Mouse (Mus musculus) CH12.LX (cell line): ENCODE data around the gene Ddr1.

Experiments used
- BHLHE40 ChIP-seq: IDR thresholded peaks from 2 replicates; pipeline ENCODE4 v1.6.1; 2011; ENCODE audit warnings: mild to moderate bottlenecking, low read depth, low read length, improper control_type of control experiment
- CTCF ChIP-seq, 2 experiments: IDR thresholded peaks in 1 of 2; conservative IDR thresholded peaks in 1 of 2; 2 replicates each; pipeline ENCODE4 v1.5.1; 2011 to 2012; ENCODE audit warnings: low read depth in 2 of 2, low read length in 2 of 2, improper control_type of control experiment in 1 of 2, inconsistent platforms in 1 of 2, mild to moderate bottlenecking in 1 of 2, moderate library complexity in 1 of 2
- ELF1 ChIP-seq: IDR thresholded peaks from 2 replicates; pipeline ENCODE4 v1.6.1; 2014; ENCODE audit warnings: low read depth, mild to moderate bottlenecking, inconsistent platforms, low read length, improper control_type of control experiment
- EP300 ChIP-seq: IDR thresholded peaks from 2 replicates; pipeline ENCODE4 v1.6.1; 2011; ENCODE audit warnings: low read length, improper control_type of control experiment
- MEF2A ChIP-seq: IDR thresholded peaks from 2 replicates; pipeline ENCODE4 v1.6.1; 2014; ENCODE audit warnings: low read depth, mild to moderate bottlenecking, inconsistent platforms, low read length, improper control_type of control experiment, borderline replicate concordance
- NELFE ChIP-seq: IDR thresholded peaks from 2 replicates; pipeline ENCODE4 v1.6.1; 2011; ENCODE audit warnings: low read depth, low read length, improper control_type of control experiment
- POLR2A ChIP-seq: IDR thresholded peaks from 2 replicates; pipeline ENCODE4 v1.6.1; 2011; ENCODE audit warnings: low read depth, mild to moderate bottlenecking, improper control_type of control experiment, low read length
- RAD21 ChIP-seq: IDR thresholded peaks from 2 replicates; pipeline ENCODE4 v1.6.1; 2011; ENCODE audit warnings: low read depth, mild to moderate bottlenecking, low read length, improper control_type of control experiment, moderate library complexity

DNA sequence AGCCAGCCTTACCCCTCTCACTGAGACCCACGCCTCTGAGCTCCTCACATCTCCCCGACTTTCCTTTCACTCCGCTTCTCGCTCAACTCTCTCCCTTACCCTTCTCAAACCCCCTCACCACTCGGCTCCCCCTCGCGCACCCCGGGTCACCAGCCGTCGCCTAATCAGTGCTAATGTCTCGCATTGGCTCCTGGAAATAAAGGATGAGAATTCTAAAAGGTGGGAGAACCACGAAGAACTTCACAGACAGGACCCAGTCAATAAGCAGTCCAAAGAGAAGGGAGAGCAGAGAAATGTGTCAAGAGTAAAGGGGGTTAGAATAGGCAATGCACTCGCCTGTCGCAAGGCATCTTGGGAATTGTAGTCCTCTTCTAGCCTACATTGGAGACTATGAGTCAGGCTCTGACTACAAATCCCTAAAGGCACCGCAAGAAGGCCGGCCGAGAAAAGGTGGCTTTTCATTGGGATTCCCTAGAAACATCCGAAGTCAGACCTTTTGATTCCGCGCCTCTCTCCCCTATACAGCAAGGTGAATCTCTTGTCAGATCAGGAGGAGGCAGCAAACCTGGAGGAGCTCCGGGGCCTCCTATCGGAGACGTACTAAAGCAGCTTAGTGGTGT, 30.9 kb downstream of the Ddr1 start, which contains the start of gene Gtf2h4:
- TF ChIP-seq EP300 (no peak), NELFE (peak; percentile 67), CTCF (conservative IDR thresholded peaks at IDR 0.05 in 1 of 2, IDR thresholded peaks at IDR 0.05 in 1 of 2; ENCODE audit: low read depth in 2 of 2, low read length in 2 of 2) (peak in 1 of 2 experiments; percentile 18; a peak in 1 of 4 replicates), POLR2A (peak; percentile 65), RAD21 (no peak), BHLHE40 (no peak), ELF1 (peak; percentile 32; the same call in 1 of the 2 replicates), MEF2A (no peak)
